Mouse (Mus musculus): ENCODE results near the gene Ly6c1.
"Not testable (repeated sequence)": the region's sequence is repeated elsewhere in the genome, so short reads cannot be mapped to it uniquely, and the experiment has no call there.

DNA sequence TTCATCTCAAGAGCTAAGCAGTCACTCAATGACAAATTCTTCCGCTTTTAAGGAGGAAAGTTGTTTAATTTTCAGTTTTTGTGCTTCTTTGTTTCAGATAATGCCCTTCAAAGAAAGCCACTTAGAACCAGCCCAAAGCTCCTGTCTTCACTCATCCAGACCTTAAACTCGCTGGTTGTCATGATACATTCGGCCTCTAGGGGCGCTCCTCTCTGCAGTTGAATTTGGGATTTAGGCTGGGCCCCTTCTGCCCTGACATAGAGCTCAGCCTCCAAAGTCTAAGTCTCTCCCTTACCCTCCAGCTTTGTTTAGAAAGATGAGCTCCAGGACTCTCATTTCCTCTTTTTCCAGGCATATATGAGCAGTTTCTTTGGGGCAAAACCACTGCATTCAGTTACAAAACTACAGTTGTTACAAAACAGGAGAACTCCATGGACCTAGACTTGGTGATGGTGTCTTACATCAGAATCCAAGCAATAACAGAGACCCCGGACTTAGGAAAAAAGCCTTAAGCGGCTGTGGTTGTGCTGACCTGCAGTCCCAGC lies 13.5 kb upstream of the Ly6c1 start:
- TF ChIP-seq CTCF (IDR thresholded peaks at IDR 0.05) = peak; percentile 75
- not testable (repeated sequence) for TF ChIP-seq EP300 (IDR thresholded peaks at IDR 0.05)
